Mouse (Mus musculus) cortical plate, adult 2 months (tissue): Measurements from ENCODE around the gene Zfhx3.

Source experiments
- CTCF ChIP-seq: fragments of 200-500 bp; IDR thresholded peaks from 2 replicates; pipeline ENCODE4 v1.5.1; 2011; ENCODE audit warnings: mild to moderate bottlenecking, control low read depth, low read length; ENCODE audit not compliant: insufficient read depth; ENCODE audit errors: extremely low read depth
- POLR2A ChIP-seq: fragments of 200-500 bp; IDR thresholded peaks from 2 replicates; pipeline ENCODE4 v1.6.1; 2011; ENCODE audit warnings: mild to moderate bottlenecking, low read length, control low read depth; ENCODE audit not compliant: insufficient read depth; ENCODE audit errors: extremely low read depth

- TF ChIP-seq POLR2A = no peak
- TF ChIP-seq CTCF = no peak
Measured at GRCm38 (mm10) chr8:108853028-108853427, 910.6 kb downstream of the Zfhx3 start.
